Mouse (Mus musculus) layer of hippocampus, postnatal 14 days (tissue): ENCODE results near the gene Rbms1. TPM values are rescaled to one million over a fixed set of nuclear protein-coding genes. Genes with fewer than 3 reads are reported as not detected.

Source experiments
- DNase-seq, 2 experiments: peaks; one replicate each; pipeline ENCODE4 v3.0.0; 2021 to 2022; ENCODE audit warnings: low spot score in 2 of 2, mixed read lengths in 1 of 2
- total RNA-seq, 2 experiments: library from RNA; stranded (reverse); gene quantifications; 2 replicates each; pipeline ENCODE4 v1.2.3; 2021

Rbms1 gene
- total RNA-seq, 2 experiments from 2014 or later, result 17.9 to 19.1 TPM

- no peak for DNase-seq
Measured at GRCm38 (mm10) chr2:60716549-60716948, 246.4 kb downstream of the Rbms1 start.

- DNase-seq, result no peak
Measured at GRCm38 (mm10) chr2:60715771-60716170, 247.2 kb downstream of the Rbms1 start.

GRCm38 (mm10) chr2:60714971-60715502, 248.0 kb downstream of the Rbms1 start:
- no peak for DNase-seq

- no peak for DNase-seq
Measured at GRCm38 (mm10) chr2:60714475-60714874, 248.5 kb downstream of the Rbms1 start.

GRCm38 (mm10) chr2:60713857-60714256, 249.1 kb downstream of the Rbms1 start:
- DNase-seq, result peak in 1 of 2 experiments; percentile 43

GRCm38 (mm10) chr2:60712891-60713290, 250.1 kb downstream of the Rbms1 start:
- DNase-seq, result no peak

GRCm38 (mm10) chr2:60712483-60712882, 250.5 kb downstream of the Rbms1 start:
- DNase-seq, result no peak

- no peak for DNase-seq
Measured at GRCm38 (mm10) chr2:60711098-60711880, 251.7 kb downstream of the Rbms1 start.

- no peak for DNase-seq
Measured at GRCm38 (mm10) chr2:60710317-60710716, 252.7 kb downstream of the Rbms1 start.

- DNase-seq, result no peak
Measured at GRCm38 (mm10) chr2:60708671-60709070, 254.3 kb downstream of the Rbms1 start.

GRCm38 (mm10) chr2:60706866-60707265, 256.1 kb downstream of the Rbms1 start:
- DNase-seq, result no peak

GRCm38 (mm10) chr2:60705426-60705825, 257.6 kb downstream of the Rbms1 start:
- DNase-seq, result no peak

- DNase-seq, result no peak
Measured at GRCm38 (mm10) chr2:60703315-60703714, 259.7 kb downstream of the Rbms1 start.

- DNase-seq, result no peak
Measured at GRCm38 (mm10) chr2:60700956-60701355, 262.0 kb downstream of the Rbms1 start.

Other genes starting within 250 kb of the Rbms1 start
- gene Itgb6, start 240.5 kb downstream of the Rbms1 start, total RNA-seq, result under 1 TPM in 1 of 2 experiments, not detected in 1; 0.16 TPM